Mouse (Mus musculus) small intestine, adult 2 months (tissue): ENCODE results near the gene Uqcc2.

Experiments used
- CTCF ChIP-seq: fragments of 200-500 bp; IDR thresholded peaks from 2 replicates; pipeline ENCODE4 v1.5.1; 2012; ENCODE audit warnings: low read depth, mild to moderate bottlenecking, control low read depth, inconsistent platforms, low read length, moderate library complexity, mixed read lengths; ENCODE audit not compliant: insufficient replicate concordance, insufficient read length; ENCODE audit errors: extremely low read depth
- POLR2A ChIP-seq: fragments of 200-500 bp; IDR thresholded peaks from 2 replicates; pipeline ENCODE4 v1.6.1; 2012; ENCODE audit warnings: low read depth, mild to moderate bottlenecking, control low read depth, inconsistent platforms, low read length, moderate library complexity

DNA sequence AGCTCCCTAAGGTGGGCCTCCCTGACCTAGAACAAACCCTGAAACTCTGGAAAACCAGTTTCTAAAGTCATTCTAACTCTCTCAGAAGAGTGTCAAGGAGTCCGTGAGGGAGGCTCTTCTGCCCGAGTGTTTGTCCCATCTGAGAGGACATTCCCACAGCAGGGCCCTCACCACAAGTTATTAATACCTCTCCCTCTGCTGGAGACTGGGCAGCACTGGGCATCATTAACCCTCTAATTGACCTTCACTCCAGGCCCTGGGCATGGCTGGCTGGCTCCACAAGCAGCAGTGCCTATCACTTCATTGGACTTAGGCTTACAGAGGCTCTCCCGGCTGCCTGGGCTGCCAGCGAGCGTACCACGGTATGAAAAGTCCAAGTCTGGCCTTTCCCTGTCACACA lies 24.7 kb upstream of the Uqcc2 start:
- TF ChIP-seq CTCF (no peak), POLR2A (no peak)
